In genomic region chr3:51749421-51749811, GRCm38 (mm10) we compare ENCODE assay signal across 9 mouse cellular contexts.
A peak's percentile ranks its signal among the peaks of the same experiment; 100 is the strongest.
DNase-seq lines count a peak whose midpoint lies in the region; ATAC-seq and TF ChIP-seq lines count a peak whose summit lies in the region.
"Had no signal": no experiment of that assay in that cellular context is flagged by ENCODE, and none has a peak within 500 bp of the region (broad histone marks: within the 10 kb centered on the region; RNA-seq: fewer than 3 reads in every experiment).

No protein-coding gene starts in this region.

- peaks cover 35 to 39% of the 10 kb centered on the region in 2 experiments for H3K4me1 ChIP-seq in heart, embryonic 14.5 days (ENCODE audit: control insufficient read depth in 2 of 2, insufficient read depth in 2 of 2, low read length in 2 of 2)
- peaks cover 55% of the 10 kb centered on the region for H3K4me1 ChIP-seq in embryonic facial prominence, embryonic 10.5 days
- peaks cover 36% of the 10 kb centered on the region for H3K4me1 ChIP-seq in heart, postnatal 0 days (ENCODE audit: control insufficient read depth, insufficient read depth)
- H3K4me1 ChIP-seq in midbrain, embryonic 10.5 days, result peaks cover 40% of the 10 kb centered on the region

- no peaks in the 10 kb centered on the region for H3K36me3 ChIP-seq in heart, embryonic 14.5 days (ENCODE audit: control insufficient read depth, insufficient read depth, low read length)
- no peaks in the 10 kb centered on the region for H3K36me3 ChIP-seq in embryonic facial prominence, embryonic 10.5 days (replicated peaks)
- H3K36me3 ChIP-seq in heart, postnatal 0 days (replicated peaks; ENCODE audit: control insufficient read depth, insufficient read depth, low read length), result no peaks in the 10 kb centered on the region
- H3K36me3 ChIP-seq in midbrain, embryonic 10.5 days, result 0 out of 2 replicates have a peak, but pooled peaks cover 3% of the 10 kb centered on the region

- DNase-seq in heart, adult 8-10 months (ENCODE audit: low spot score), result no peak
- no peak for DNase-seq in embryonic facial prominence, embryonic 10.5 days (ENCODE audit: low spot score)
- DNase-seq in heart, postnatal 0 days (ENCODE audit: low spot score), result no peak
- no peak for DNase-seq in midbrain, embryonic 10.5 days (ENCODE audit: low spot score)
- no peak for DNase-seq in adrenal gland, adult 18-20 months (ENCODE audit: low spot score in 2 of 2)
- no peak for DNase-seq in cerebellum, adult 8-10 months
- DNase-seq: adrenal gland, postnatal 25 days had no signal

- H3K9ac ChIP-seq in heart, embryonic 14.5 days (ENCODE audit: low read length), result peak overlapping the region; percentile 54; the same call in 1 of the 2 replicates
- H3K9ac ChIP-seq in heart, postnatal 0 days (replicated peaks; ENCODE audit: low read depth, low read length), result peak overlapping the region; percentile 18

- H3K4me3 ChIP-seq in heart, embryonic 14.5 days (ENCODE audit: control insufficient read depth in 1 of 2, insufficient read depth in 1 of 2, low read depth in 1 of 2, low read length in 2 of 2), result no peak overlapping the region
- no peak overlapping the region for H3K4me3 ChIP-seq in embryonic facial prominence, embryonic 10.5 days
- no peak overlapping the region for H3K4me3 ChIP-seq in heart, postnatal 0 days (ENCODE audit: low read depth, low read length)
- no peak overlapping the region for H3K4me3 ChIP-seq in midbrain, embryonic 10.5 days

- no peak for TF ChIP-seq CTCF in heart, postnatal 0 days (IDR thresholded peaks at IDR 0.05; ENCODE audit: low read depth)

- peaks cover 2% of the 10 kb centered on the region; the same call in 1 of the 2 replicates for H3K9me3 ChIP-seq in heart, embryonic 14.5 days (ENCODE audit: control insufficient read depth, low read length)
- no peaks in the 10 kb centered on the region for H3K9me3 ChIP-seq in embryonic facial prominence, embryonic 10.5 days
- no peaks in the 10 kb centered on the region for H3K9me3 ChIP-seq in heart, postnatal 0 days (replicated peaks; ENCODE audit: control insufficient read depth, low read length)
- H3K9me3 ChIP-seq in midbrain, embryonic 10.5 days (replicated peaks), result no peaks in the 10 kb centered on the region

- 30% methylated on average over 7 of the region's 7 CpGs for WGBS in heart, embryonic 14.5 days
- WGBS in embryonic facial prominence, embryonic 10.5 days, result 51% methylated on average over 7 of the region's 7 CpGs
- 29% methylated on average over 7 of the region's 7 CpGs for WGBS in heart, postnatal 0 days
- WGBS in midbrain, embryonic 10.5 days, result 69% methylated on average over 7 of the region's 7 CpGs

- ATAC-seq in heart, embryonic 14.5 days (ENCODE audit: insufficient number of reproducible peaks, insufficient read depth, low FRiP score, low read depth), result no peak
- no peak for ATAC-seq in heart, postnatal 0 days (ENCODE audit: insufficient read depth, low read depth)
- ATAC-seq in granulocyte monocyte progenitor cell, adult 5-6 weeks (replicated peaks; ENCODE audit: poor library complexity, severe bottlenecking), result no peak

- H3K27me3 ChIP-seq in heart, embryonic 14.5 days (ENCODE audit: control insufficient read depth, insufficient read depth, low read length), result no peaks in the 10 kb centered on the region
- no peaks in the 10 kb centered on the region for H3K27me3 ChIP-seq in embryonic facial prominence, embryonic 10.5 days (replicated peaks; ENCODE audit: low read depth, poor library complexity, severe bottlenecking)
- no peaks in the 10 kb centered on the region for H3K27me3 ChIP-seq in heart, postnatal 0 days (ENCODE audit: control insufficient read depth, insufficient read depth, low read length)
- no peaks in the 10 kb centered on the region for H3K27me3 ChIP-seq in midbrain, embryonic 10.5 days (ENCODE audit: low read depth, poor library complexity, severe bottlenecking)

- H3K27ac ChIP-seq in heart, embryonic 14.5 days (replicated peaks in 1 of 2; ENCODE audit: control insufficient read depth in 1 of 2, insufficient read depth in 1 of 2, low read depth in 2 of 2, low read length in 2 of 2), result peak overlapping the region; percentile 80 to 93
- H3K27ac ChIP-seq in embryonic facial prominence, embryonic 10.5 days (replicated peaks), result peak overlapping the region; percentile 76
- peak overlapping the region; percentile 93 for H3K27ac ChIP-seq in heart, postnatal 0 days (ENCODE audit: low read depth)
- H3K27ac ChIP-seq in midbrain, embryonic 10.5 days (replicated peaks), result peak overlapping the region; percentile 80

- H3K4me2 ChIP-seq in heart, embryonic 14.5 days (ENCODE audit: low read length), result peak overlapping the region; percentile 45
- H3K4me2 ChIP-seq in heart, postnatal 0 days (ENCODE audit: low read depth, low read length), result peak overlapping the region; percentile 26

- TF ChIP-seq EP300 in heart, postnatal 0 days (IDR thresholded peaks at IDR 0.05; ENCODE audit: low read depth), result no peak
